Mouse (Mus musculus) right cerebral cortex, postnatal 14 days (tissue): ENCODE measurements around the gene Parva.

Experiments used
- DNase-seq: peaks from one replicate; pipeline ENCODE4 v3.0.0; 2022

Gene Parva

DNA sequence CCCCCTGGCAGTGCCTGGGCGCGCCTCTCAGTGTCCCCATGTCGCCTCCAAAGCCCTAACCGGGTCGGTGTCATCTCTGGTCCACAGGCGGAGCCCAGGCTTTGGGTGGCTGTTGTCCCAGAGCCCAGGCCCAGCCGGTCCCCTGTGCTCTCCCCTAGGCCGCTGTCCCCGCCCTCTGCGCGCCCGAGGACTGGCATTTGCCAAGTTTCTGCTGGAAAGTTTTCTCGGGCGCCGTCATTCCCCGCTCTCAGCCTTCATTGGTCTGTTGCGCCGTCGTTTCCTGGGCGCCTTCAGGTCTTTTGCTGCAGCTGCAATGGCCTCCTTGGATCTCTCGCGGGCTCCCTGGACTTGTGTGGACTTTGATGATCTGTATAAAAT, 842 bp downstream of the Parva start:
- peak; percentile 63 for DNase-seq

DNA sequence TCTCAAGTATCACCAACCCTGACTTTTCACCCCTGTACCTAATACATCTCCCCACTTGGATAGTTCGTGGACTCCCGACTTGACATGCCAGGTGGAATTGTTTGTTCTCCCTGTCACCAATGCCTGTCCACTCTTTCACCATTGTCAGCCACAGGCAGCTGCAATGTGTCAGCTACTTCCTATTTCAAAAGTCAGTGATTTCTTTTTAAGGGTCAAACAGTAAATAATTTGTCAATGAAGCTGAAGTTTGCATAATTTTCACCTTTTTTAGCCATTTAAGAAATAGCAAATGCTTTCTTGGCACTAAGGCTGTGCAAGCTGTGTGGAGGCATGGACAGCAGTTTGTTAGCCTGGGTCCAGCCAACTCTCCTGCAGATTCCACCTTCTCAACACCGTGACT, 12.5 kb downstream of the Parva start:
- DNase-seq = no peak

DNA sequence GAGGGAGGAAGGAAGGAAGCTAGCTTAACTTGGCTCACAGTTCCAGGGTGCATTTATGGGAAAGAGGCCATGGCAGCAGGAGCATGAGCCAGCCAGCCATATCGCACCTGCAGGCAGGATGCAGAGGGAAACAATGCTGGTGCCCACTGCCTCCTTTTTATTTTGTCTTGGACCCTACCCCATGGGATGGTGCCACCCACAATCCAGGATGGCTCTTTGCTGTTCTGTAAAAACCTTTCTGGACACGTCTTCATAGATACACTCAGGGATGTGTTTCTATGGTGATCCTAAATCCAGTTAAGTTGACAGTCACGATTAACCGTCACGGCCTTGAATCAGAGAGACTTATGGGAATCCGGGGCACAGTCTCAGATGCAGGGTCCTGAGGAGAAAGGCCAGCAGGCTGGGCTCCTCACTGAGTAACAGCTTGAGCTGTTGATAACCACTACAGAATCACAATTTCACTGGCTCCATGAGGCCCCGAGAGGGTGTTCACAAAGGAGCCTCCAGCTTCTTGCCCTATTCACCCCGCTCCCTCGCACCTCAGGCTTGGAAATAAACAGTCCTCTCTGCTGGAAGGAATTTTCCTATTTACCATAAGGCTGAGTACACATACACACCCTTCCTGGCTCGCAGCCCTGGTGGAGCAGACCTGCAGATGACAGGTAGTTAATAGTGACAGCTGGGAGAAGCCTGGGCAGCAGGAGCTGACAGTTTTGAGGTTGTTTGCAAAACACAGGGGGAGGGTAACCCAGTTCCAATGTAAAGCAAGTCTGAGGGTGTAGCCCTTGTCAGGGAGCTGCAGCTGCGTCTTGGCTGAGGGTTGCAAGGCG, 17.1 kb downstream of the Parva start:
- DNase-seq = no peak

DNA sequence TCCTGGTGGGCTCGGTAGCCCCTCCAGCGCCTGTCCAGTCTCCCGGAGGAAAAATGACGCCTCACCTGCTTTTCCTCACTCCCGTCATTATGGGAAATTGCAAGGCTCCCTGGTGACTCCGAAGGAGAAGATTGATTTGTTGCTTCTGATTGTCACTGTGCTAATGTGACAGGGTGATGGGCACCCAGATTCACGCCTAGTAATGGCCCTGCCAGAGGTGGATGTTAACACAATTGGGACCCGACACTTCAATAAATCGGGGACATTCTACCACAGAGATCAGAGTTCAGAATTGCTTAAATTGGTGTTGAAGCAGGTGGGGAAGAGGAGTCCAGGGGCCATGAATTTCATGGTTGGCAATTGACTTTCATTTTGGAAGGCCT, 17.7 kb downstream of the Parva start:
- no peak for DNase-seq

DNA sequence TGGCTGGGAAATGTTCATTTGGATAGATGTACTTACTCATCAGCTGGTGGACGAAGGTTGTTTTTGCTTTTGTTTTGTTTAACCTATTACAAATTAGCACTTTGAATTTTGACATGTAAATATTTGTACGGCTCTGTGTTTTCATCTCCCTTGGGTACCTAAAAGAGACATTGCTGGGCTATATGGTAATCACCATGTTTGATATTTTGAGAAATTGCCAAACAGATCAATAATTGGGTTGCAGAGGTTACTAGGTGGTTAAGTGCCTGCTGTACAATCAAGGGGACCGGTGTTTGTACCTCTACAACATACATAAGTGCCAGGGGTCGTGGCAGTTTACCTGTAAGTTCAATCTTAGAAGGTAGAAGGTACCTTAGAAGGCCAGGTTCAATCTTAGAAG, 19.2 kb downstream of the Parva start:
- no peak for DNase-seq

DNA sequence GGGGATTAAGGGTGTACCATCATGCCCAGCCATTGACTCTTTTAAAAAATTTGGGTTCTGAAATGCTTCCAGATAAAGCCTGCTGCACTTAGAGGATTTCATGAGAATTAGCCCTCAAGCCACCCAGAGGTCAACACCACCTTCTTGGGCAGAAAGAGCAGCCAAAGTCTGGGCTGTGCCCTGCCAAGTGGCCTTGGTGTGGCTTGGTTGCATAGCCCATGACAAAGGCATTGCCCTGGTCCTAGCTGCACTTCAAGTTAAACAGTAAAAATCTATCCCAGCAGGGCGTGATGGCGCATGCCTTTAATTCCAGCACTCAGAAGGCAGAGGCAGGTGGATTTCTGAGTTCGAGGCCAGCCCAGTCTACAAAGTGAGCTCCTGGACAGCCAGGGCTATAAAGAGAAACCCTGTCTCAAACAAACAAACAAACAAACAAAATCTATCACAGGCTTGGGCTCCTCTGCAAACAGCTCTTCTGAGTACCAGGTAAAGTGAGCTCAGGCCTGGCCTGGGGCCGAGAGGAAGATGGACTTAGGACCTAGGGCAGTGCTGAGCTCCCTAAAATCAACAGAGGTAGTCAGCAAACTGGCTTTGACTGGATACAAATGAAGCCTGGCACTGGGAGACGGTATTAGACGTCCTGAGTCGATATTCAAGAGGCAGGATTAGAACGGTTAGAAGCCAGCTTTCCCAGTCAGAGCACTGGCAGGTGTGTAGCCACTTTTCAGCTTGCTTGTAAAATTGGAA, 22.8 kb downstream of the Parva start:
- DNase-seq = no peak

DNA sequence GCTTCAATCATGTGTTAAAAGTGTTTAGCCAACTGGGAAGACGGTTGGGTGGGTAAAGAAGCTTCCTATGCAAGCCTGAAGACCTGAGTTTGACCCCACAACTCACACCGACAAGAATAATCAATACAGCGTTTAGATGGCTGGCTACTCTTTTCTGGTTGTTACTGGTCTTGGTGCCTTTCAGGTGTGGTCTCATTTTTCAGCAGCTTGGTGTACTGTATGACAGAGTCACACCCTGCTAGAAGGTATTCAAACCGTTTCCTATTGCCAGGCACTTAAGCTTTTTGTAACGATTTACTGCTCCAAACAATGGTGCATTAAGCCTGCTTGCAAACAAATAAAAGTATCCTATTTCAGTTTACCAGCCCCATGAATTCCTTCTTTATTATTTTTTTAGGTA, 25.2 kb downstream of the Parva start:
- DNase-seq = no peak

DNA sequence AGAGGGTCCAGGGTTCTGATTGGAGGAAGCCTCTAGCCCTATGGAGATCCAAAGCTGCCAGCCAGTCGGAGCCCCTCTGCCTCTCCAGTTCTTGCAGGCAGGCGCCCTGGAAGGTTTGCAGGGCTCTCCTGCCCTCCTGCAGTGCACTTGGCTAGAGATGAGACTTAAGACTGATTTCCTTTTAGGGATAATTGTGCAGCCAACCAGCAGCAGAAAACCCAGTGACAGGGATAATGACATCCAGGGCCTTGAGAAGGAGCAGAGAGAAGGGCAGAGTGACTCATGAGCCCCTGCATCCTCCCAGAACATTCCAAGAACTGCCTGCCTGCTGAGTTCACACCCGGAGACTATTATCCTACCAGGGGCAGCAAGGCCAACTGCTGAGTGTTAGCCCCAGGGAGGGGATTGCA, 26.5 kb downstream of the Parva start:
- DNase-seq = no peak

DNA sequence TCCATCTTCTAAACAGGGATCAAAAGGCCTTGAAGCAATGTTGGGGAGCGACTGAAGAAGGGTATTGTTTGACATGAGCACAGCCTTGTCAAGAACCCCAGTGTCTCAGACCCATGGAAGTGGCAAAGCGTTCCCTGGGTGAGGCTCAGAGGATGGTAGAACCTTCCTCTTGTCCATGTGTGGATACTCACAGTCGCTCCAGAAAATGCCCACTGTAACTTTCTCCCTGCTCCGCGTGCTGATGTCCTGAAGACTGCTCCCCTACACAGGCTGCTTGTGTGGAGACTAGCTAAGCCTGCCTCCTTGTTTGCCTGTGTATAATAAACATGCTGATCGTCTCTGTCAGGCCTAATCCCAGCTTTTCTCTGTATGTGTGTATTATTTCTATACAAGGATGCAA, 27.1 kb downstream of the Parva start:
- DNase-seq = no peak

DNA sequence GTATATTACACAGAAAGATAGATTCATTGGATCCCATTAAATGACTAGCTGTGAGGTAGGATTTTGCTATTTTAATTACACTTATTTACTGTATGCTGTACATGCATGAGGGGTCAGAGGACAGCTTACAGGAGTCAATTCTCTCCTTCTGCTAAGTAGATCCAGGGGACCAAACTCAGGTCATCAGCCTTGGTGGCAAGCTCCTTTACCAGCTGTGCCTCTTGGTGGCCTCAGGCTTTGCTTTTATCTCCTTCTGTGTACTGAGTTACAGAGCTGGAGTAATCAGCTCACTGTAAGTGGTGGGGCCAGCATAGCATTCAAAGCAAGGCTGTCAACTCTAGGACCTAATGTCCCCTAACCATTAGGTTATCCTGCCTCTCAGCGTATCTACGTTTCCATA, 27.6 kb downstream of the Parva start:
- DNase-seq = no peak

DNA sequence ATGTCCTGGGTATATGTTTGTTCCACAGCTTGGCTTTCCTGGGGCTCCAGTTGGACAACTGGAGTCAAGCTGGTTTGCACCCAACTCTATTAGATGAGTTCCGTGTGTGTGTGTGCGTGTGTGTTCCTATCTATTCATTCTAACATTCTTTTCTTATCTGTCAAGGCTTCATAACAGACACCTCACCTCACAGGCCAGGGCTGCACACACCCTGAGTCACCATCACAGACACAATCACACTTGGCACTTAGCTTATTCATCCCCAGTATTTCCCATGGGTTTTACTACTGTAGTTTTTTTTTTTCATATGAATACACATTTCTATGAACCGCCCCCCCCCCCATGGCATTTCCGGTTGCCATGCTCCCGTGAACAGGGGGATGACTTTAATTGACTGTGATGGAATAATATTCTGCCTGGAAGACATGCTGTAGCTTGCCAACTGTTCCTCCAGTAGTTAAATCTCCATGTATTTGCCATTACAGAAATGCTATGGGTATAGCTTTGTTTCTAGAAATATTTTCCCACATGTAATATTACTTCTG, 28.3 kb downstream of the Parva start:
- DNase-seq = no peak

DNA sequence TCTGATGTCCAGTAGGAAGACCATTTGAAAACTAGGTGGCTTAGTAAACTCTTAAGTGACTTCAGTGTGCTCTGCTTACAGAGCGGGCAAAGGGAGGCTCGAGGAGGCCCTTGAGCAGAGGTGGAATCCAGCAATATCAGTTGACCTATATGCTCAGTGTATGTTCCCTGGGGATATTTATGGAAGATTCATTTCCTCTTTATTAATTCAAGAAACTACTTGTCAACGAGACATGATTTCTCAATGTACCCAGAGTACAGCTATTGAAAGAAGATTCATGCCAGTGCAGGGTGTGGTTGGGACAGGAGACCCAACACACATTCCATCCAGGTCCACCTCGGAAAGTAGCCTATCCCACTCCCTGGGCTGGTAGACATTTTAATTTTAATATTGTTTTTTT, 30.1 kb downstream of the Parva start:
- DNase-seq = no peak

DNA sequence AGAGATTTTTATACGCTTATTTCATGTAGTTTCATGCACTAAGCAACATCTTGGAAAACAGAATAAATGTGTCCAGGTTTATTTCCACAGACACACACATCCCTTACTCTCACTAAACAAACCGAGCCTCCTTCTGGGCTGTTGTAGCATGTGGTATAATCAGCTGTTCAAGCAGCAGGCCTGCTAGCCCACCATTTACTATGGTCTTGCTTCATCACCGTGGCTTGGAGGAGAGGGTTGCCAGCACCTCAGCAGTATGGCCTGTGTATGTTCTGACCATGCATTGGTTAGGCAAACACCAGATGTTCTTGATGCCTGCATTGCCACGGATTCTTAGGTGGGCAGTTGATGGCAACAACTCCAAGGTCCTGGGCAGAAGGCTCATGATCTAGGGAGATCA, 30.6 kb downstream of the Parva start:
- no peak for DNase-seq

DNA sequence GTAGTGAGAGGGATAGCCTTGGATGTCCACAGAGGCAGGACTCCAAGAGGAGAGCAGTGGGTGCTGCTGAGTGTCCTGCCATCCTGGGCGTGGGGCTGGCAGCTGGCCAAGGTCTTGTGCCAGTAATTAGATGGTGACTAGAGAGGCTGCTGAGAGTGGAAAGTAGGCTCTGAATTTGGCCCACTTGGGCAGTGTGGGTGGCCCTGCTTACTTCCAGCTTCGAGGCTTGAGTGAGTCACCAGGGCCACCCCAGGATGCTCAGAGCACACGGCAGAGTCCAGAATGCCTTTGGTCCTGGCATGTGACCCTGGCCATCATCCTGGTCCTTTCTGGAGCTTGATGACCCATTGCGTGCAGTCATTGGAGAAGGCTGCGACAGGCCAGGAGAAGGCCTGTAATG, 31.1 kb downstream of the Parva start:
- DNase-seq = peak; percentile 32

DNA sequence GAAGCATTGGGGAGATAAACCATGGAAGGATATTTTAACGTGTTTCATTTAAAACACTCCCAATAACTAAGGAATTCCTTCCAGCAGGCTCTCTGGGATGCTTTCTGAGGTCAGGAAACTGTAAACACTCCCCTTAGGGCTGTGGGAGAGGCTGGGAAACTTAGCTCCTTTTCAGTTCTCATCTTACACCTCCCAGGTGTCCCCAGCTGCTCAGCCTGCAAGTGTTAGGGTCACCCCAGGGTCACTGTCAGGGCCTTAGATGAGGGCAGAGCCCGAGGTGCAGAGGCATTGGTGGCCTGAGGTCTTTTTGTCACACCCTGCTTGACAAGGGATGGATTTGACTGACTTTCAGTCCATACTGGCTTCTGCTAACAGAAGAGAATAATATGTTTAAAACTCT, 35.8 kb downstream of the Parva start:
- DNase-seq = no peak

DNA sequence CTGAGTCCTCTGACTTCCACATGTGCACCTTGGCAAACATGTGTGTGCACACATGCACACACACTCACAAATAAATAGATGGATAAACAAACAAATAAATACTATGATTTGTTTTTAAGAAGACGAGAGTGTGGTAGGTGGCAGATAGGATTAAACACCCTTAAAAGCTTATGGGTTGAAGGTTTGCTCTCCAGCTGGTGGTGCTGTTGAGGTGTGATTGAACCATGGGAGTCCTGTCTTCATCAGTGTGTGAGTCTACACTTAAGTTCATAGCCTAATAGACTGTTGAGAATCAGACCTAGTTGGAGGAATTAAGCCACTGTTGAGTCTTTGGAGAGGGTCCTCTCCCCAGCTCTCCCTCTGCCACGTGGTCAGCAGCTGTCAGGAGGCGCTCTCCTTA, 38.6 kb downstream of the Parva start:
- DNase-seq = no peak

DNA sequence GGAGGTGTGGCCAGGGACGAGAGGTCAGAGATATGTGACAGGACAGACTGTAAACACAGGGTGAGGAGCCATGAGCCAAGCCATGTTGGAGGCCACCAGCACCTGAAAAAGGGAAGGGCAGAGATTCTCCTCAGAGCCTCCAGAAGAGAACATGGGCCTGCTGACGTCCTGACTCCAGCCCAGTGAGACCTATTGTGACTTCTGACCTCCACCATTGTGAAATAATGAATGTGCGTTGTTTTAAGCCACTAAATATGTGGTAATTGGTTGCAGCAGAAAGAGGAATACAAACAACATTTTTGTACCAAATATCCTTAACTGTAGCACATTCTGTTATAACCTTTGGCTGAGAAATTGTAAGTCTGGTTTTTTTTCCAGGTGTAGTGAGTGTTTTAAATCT, 39.5 kb downstream of the Parva start:
- no peak for DNase-seq

DNA sequence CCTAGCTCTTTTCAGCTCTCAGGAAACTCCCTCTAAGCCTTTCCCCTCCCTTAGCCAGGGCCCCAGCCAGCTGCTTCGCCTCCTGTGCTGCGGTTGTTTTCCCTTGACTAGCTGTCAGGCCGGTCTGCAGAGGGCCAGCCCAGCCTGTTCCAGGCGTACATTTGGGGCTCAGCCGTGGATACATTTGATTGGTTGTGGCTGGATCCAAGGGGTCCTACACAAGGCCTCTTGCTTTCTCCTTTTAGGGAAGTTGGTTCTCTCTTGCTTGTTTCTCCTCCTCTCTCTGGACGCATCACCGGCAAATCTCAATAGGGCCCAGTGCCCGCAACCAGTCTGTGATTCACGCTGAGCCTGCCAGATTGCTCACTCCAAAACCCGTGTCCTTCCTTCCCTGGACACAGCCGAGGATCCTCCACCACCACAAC, 40.4 kb downstream of the Parva start:
- no peak for DNase-seq

DNA sequence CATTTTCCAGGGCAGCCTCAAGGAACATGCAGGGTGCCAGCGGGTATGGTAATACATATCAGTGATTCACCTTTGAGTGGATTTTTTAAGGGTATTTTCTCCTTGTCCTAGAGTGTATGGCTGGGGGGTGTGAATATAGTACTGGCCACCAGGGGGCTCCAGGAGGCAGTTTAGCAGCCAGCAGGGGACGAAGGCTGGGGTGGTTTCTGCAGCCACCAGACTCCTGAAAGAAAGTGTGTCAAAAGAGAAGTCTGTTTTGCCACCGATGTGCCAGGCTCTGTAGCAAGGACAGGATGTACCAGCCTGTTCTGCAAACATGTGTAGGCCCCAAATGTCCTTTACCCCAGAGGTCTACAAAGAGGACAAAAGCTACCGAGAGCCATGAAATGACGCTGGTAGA, 42.5 kb downstream of the Parva start:
- peak; percentile 82 for DNase-seq

DNA sequence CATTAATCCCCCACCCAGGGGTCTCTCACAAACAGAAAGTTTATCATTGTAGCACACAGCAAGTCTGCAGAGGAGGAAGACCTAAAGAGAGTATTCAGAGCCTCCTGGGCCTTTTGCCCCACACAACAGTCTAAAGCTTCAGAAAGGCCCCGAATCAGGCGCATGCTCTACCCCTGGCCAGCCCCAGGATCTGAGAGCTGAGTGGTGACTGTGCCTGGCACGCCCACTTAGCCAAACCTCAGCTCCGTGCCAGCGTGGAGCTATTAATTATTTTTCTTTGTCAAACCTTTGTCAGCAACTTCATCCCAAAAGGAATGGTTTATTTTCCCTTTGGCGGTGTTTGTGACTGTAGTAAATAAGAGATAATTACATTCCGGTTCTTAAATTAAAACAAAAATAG, 44.0 kb downstream of the Parva start:
- DNase-seq = no peak

DNA sequence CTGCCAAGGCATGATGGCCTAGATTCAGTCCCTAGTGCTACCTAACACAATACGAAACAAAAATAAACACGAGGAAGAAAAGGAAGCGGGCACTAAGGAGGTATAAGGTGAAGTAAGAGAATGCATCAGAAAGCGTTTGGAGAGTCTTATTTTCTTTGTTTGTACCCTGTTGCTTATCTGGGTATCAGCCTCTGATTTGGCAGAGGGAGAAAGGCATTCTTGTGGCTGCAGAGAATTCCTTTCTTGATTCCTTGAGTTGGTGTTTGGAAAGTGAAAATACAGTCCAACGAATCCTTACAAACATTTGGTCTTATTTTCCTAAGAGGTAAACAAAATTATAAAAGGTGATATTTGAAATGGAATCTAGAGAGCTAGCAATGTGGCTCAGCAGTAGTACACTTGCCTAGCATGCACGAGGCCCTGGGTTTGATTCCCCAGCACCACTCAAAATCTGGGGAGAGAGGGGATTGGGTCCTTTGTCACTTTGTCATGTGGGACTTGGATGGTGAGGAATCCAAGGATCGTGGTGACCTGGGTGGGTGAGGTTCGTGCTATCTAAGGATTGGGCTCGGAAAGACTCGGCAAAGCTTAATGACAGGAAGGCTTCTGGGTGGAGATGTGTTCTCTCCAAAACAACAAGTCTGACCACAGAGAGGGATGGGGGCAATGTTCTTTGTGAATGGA, 44.9 kb downstream of the Parva start:
- no peak for DNase-seq

DNA sequence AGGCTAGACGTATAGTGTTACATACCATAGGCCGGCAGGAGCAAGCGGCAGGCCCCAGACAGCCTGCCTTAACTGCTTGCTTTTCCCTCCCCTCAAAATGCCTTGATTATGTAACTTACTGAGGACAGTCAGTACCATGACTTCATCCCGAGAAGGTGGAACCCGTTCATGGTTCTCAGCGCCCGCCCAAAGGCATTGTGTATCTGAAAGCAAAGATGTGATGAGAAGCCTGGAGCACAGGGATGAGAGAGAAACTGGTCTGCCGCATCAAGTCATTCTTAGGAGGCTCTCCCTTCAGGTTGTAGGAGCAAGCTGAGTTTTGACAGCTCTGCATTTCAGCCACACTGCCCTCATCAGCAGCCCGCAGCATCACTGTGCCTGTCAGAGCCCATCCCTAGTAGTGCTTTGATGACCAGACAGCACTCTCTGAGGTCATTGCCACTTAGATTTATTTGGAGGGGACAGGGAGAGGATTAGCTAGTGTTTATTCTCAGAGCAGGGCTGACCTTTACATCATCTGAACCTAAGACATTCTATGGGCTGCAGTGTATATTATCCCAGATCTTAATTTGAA, 45.5 kb downstream of the Parva start:
- no peak for DNase-seq

DNA sequence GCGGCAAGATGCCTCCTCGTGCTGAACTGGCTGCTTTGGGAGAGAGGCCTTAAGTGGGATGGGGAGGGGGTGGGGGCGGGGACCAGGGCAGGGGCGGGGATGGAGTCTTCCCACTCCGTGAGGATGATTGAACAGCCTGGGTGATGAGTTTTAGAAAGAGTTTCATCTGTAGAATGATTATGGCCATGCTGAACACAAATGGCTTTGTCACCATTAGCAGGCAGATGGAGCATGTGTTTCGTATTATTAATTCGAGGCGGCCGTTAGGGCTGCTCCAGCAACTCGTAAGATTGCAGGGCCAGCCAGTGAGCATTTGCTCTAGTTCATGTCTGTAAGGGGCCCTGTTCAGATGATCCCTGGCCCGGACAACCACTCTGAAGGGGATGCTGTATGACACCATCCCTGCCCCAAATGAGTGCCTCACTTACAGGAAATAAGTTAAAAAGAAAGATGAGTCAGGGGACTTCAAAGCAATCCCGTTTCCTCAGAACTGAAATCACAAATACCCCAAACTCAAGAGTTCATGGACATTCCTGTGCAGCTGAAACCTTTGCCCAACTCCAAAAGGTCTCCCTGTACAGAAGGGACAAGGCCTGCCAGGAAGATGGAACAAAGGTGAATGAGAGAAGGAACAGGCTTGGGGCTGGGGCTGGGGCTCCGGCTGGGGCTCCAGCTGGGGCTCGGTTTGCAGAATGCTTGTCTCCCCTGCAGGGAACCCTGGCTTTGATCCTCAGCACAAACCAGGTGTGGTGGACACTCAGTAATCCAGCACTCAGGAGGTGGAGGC, 46.5 kb downstream of the Parva start:
- no peak for DNase-seq
